In genomic region chr12:56614513-56614912, GRCm38 (mm10) we compare ENCODE assay signal across 16 mouse cellular contexts. TPM values are rescaled to one million over a fixed set of nuclear protein-coding genes. Genes with fewer than 3 reads are reported as not detected.
A peak's percentile ranks its signal among the peaks of the same experiment; 100 is the strongest.
DNase-seq lines count a peak whose midpoint lies in the region; ATAC-seq lines count a peak whose summit lies in the region.
"Had no signal": no experiment of that assay in that cellular context is flagged by ENCODE, and none has a peak within 500 bp of the region (broad histone marks: within the 10 kb centered on the region; RNA-seq: fewer than 3 reads in every experiment).

No protein-coding gene starts in this region.

- H3K9me3 ChIP-seq in hindbrain, embryonic 12.5 days (replicated peaks) = no peaks in the 10 kb centered on the region
- H3K9me3 ChIP-seq in hindbrain, embryonic 16.5 days (ENCODE audit: control insufficient read depth, low read length) = no peaks in the 10 kb centered on the region
- no peaks in the 10 kb centered on the region for H3K9me3 ChIP-seq in embryonic facial prominence, embryonic 11.5 days (replicated peaks; ENCODE audit: control insufficient read depth, low read length)
- H3K9me3 ChIP-seq in neural tube, embryonic 13.5 days = no peaks in the 10 kb centered on the region
- H3K9me3 ChIP-seq: lung, embryonic 15.5 days had no signal

- H3K27ac ChIP-seq in hindbrain, embryonic 12.5 days = no peak overlapping the region
- no peak overlapping the region for H3K27ac ChIP-seq in hindbrain, embryonic 16.5 days (ENCODE audit: low read depth, low read length)
- no peak overlapping the region for H3K27ac ChIP-seq in embryonic facial prominence, embryonic 11.5 days (replicated peaks; ENCODE audit: low read depth, low read length)
- H3K27ac ChIP-seq in neural tube, embryonic 13.5 days (replicated peaks) = no peak overlapping the region
- H3K27ac ChIP-seq: gastrocnemius, adult 2 months; heart, adult 2 months; lung, embryonic 15.5 days had no signal

- ATAC-seq in hindbrain, embryonic 12.5 days (ENCODE audit: low FRiP score) = peak; percentile 69; the same call in 1 of the 2 replicates
- ATAC-seq in hindbrain, embryonic 16.5 days = no peak
- peak; percentile 62; the same call in 1 of the 2 replicates for ATAC-seq in embryonic facial prominence, embryonic 11.5 days (replicated peaks; ENCODE audit: insufficient number of reproducible peaks, low FRiP score, low TSS enrichment, low read depth)
- peak; percentile 69; the same call in 1 of the 2 replicates for ATAC-seq in neural tube, embryonic 13.5 days (ENCODE audit: low read depth)

- H3K9ac ChIP-seq in hindbrain, embryonic 12.5 days = no peak overlapping the region
- H3K9ac ChIP-seq in hindbrain, embryonic 16.5 days (ENCODE audit: low read depth, low read length) = no peak overlapping the region
- no peak overlapping the region for H3K9ac ChIP-seq in embryonic facial prominence, embryonic 11.5 days (replicated peaks; ENCODE audit: low read length)
- no peak overlapping the region for H3K9ac ChIP-seq in neural tube, embryonic 13.5 days
- H3K9ac ChIP-seq: lung, embryonic 15.5 days had no signal

- H3K4me3 ChIP-seq in hindbrain, embryonic 12.5 days = no peak overlapping the region
- H3K4me3 ChIP-seq in hindbrain, embryonic 16.5 days (ENCODE audit: low read length) = no peak overlapping the region
- H3K4me3 ChIP-seq in embryonic facial prominence, embryonic 11.5 days (ENCODE audit: low read depth, low read length) = no peak overlapping the region
- no peak overlapping the region for H3K4me3 ChIP-seq in neural tube, embryonic 13.5 days
- H3K4me3 ChIP-seq: gastrocnemius, adult 2 months; heart, adult 2 months; lung, embryonic 15.5 days; megakaryocyte, embryonic 14.5 days had no signal

- DNase-seq in ZHBTc4 (ENCODE audit: low read depth, low spot score) = peak; percentile 36
- DNase-seq in embryonic facial prominence, embryonic 11.5 days (ENCODE audit: low spot score) = no peak
- no peak for DNase-seq in layer of hippocampus, adult 9-11 months
- DNase-seq in right cerebral cortex, postnatal 14 days = no peak
- DNase-seq: cerebellum, adult 18-20 months; gastrocnemius, adult 2 months; heart, adult 2 months; kidney, adult 9 months; liver; right cerebral cortex, postnatal 25 days had no signal

- peaks cover 91% of the 10 kb centered on the region for H3K27me3 ChIP-seq in hindbrain, embryonic 12.5 days
- peaks cover 75% of the 10 kb centered on the region for H3K27me3 ChIP-seq in hindbrain, embryonic 16.5 days (replicated peaks; ENCODE audit: control insufficient read depth, insufficient read depth, low read length)
- peaks cover 81% of the 10 kb centered on the region for H3K27me3 ChIP-seq in embryonic facial prominence, embryonic 11.5 days (ENCODE audit: control insufficient read depth, insufficient read depth, low read length)
- peaks cover 94% of the 10 kb centered on the region for H3K27me3 ChIP-seq in neural tube, embryonic 13.5 days

- no peaks in the 10 kb centered on the region for H3K36me3 ChIP-seq in hindbrain, embryonic 12.5 days
- H3K36me3 ChIP-seq in hindbrain, embryonic 16.5 days (ENCODE audit: control insufficient read depth, insufficient read depth, low read length) = no peaks in the 10 kb centered on the region
- no peaks in the 10 kb centered on the region for H3K36me3 ChIP-seq in embryonic facial prominence, embryonic 11.5 days (replicated peaks; ENCODE audit: control insufficient read depth, insufficient read depth, low read depth, low read length)
- H3K36me3 ChIP-seq in neural tube, embryonic 13.5 days = no peaks in the 10 kb centered on the region
- H3K36me3 ChIP-seq: lung, embryonic 15.5 days had no signal

- WGBS in hindbrain, embryonic 12.5 days = 1% methylated on average over 21 of the region's 21 CpGs
- WGBS in hindbrain, embryonic 16.5 days = under 1% methylated on average over 21 of the region's 21 CpGs
- WGBS in embryonic facial prominence, embryonic 11.5 days = 3% methylated on average over 19 of the region's 21 CpGs
- 2% methylated on average over 21 of the region's 21 CpGs for WGBS in neural tube, embryonic 13.5 days

- H3K4me1 ChIP-seq in hindbrain, embryonic 12.5 days = peaks cover 8% of the 10 kb centered on the region
- peaks cover 13% of the 10 kb centered on the region for H3K4me1 ChIP-seq in hindbrain, embryonic 16.5 days (ENCODE audit: control insufficient read depth, insufficient read depth, low read depth, low read length)
- peaks cover 3% of the 10 kb centered on the region for H3K4me1 ChIP-seq in embryonic facial prominence, embryonic 11.5 days (ENCODE audit: control insufficient read depth, insufficient read depth, low read length)
- peaks cover 18% of the 10 kb centered on the region for H3K4me1 ChIP-seq in neural tube, embryonic 13.5 days (replicated peaks)

- H3K4me2 ChIP-seq in hindbrain, embryonic 12.5 days (replicated peaks) = no peak overlapping the region
- no peak overlapping the region for H3K4me2 ChIP-seq in hindbrain, embryonic 16.5 days (ENCODE audit: low read length)
- H3K4me2 ChIP-seq in embryonic facial prominence, embryonic 11.5 days (ENCODE audit: low read depth, low read length) = no peak overlapping the region
- H3K4me2 ChIP-seq in neural tube, embryonic 13.5 days = no peak overlapping the region
- H3K4me2 ChIP-seq: lung, embryonic 15.5 days had no signal

RNA-seq across cellular contexts. Expression of gene Nkx2-9, which starts 1.4 kb away (rescaled TPM):
- 0.55 and 1.2 TPM in 2 replicates for polyA plus RNA-seq in hindbrain, embryonic 12.5 days (2016; fragmentation: Nextera tagmentation; extraction: Ambion mirVana)
- polyA plus RNA-seq in hindbrain, embryonic 16.5 days (2015; fragmentation: Nextera tagmentation; extraction: Ambion mirVana) = not detected in 2 replicates
- polyA plus RNA-seq in embryonic facial prominence, embryonic 11.5 days (2014; fragmentation: Nextera tagmentation; extraction: Ambion mirVana) = 0.49 TPM in 1 of 2 replicates, not detected in the other
- not detected in 2 replicates for polyA plus RNA-seq in neural tube, embryonic 13.5 days (2015; fragmentation: Nextera tagmentation; extraction: Ambion mirVana)
- polyA plus RNA-seq: heart, adult 2 months; large intestine, adult 2 months; lung, embryonic 15.5 days had no signal
